Mouse (Mus musculus): ENCODE measurements around the gene Hydin.
A peak's percentile ranks its signal among the peaks of the same experiment; 100 is the strongest.
"Not testable (repeated sequence)": the region's sequence is repeated elsewhere in the genome, so short reads cannot be mapped to it uniquely, and the experiment has no call there.

The Hydin gene

DNA sequence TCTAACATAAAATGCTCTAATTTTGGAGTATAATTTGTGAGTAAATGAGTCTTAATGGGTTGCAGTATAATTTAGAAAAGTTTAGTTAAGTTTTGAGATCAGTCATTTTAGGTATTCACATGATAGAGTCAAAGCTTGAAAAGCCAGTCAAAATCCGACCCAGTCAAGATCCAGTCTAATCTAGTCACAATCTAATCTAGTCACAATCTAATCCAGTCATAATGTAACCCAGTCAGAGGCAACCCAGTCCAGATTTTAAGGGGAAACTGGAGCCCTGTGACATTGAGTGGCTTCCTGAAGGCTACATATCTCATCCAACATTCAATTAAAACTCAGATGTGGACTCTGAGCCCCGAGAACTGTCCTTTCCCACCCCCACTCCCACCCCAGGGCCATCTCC, 72.7 kb downstream of the Hydin start:
- no peak for DNase-seq (ENCODE audit: low spot score)

DNA sequence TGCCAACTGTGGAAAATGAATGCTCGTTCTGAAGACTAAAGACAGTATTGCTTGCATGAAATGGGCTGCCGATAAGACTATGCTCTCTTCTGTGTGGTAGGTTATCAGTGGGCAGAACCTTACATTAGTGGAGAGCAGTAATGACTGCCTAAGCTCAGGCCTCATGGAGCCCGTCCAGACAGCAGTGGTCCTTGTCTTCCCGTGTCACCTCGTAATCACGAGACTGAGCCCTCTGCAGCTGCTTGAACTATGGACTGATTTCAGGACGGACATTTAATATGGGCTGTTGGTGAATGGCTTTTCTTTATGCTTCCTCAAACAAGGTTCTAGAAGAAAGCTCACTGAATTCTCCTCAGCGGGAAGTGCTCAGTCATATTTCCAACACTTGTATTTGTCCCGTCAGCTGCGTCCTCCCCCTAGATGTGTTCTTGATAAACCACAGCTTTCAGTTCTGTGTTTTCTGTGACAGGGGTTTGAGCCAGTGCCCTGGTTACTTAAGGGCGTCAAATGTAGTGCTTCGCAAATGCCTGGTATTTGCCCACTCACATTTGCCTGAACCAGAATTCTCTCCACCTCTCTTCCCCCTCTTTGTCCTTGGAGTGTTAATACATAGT, 73.4 kb downstream of the Hydin start:
- no peak for DNase-seq (ENCODE audit: low spot score)

- DNase-seq (ENCODE audit: low spot score) = no peak
Observed at GRCm38 (mm10) chr8:110345697-110346394, 79.1 kb downstream of the Hydin start.

DNA sequence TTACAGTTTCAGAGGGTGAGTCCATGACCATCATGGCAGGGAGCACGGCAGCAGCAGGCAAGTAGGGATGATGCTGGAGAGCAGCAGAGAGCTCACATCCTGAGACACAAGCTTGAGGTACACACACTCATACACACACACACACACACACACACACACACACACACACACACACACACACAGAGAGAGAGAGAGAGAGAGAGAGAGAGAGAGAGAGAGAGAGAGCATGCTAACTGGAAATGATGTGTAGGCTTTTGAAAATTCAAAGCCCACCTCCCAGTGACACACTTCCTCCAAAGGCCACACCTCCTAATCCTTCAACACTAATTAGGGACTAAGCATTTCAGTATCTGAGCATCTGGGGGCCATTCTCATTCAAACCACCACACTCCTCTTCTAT, 80.1 kb downstream of the Hydin start:
- no peak for DNase-seq (ENCODE audit: low spot score)

DNA sequence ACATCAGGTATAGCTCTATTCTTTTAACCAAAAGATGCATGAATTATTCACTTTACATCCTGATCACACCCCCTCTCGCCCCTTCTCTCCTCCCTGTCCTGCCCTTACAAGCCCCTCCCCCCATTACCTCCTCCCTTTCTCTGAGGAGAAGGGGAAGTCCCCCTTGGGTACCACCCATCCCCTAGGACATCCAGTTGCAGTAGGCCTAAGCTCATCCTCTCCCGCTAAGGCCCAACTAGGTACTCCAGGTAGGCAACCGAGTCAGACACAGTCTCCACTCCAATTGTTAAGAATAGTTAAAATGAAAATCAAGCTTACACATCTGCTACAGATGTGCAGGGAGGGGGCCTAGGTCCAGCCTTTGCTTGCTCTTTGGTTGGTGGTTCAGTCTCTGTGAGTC, 83.9 kb downstream of the Hydin start:
- DNase-seq (ENCODE audit: low spot score) = no peak

DNA sequence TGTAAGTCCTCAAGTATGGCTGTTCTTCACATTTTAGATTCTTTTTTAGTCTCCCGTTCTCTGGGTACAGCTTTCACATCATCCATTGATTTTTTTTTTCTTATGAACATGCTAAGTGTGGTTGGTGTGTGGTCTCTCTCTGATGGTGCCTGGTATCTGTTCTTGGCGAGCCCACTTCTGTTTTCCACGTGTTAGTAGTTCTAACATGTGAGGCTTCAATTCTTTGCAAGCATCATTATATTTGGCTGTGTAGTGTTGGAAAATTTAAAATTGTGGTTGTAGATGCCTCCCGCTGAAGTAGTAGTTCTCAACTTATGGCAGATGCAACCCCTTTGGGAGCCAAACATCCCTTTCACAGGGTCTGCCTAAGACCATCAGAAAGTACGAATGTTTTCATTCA, 85.1 kb downstream of the Hydin start:
- DNase-seq (ENCODE audit: low spot score) = no peak

GRCm38 (mm10) chr8:110362975-110363374, 96.2 kb downstream of the Hydin start:
- no peak for DNase-seq (ENCODE audit: low spot score)

GRCm38 (mm10) chr8:110372836-110373235, 106.1 kb downstream of the Hydin start:
- DNase-seq (ENCODE audit: low spot score) = peak; percentile 43

GRCm38 (mm10) chr8:110373695-110374094, 106.9 kb downstream of the Hydin start:
- DNase-seq (ENCODE audit: low spot score) = no peak

DNA sequence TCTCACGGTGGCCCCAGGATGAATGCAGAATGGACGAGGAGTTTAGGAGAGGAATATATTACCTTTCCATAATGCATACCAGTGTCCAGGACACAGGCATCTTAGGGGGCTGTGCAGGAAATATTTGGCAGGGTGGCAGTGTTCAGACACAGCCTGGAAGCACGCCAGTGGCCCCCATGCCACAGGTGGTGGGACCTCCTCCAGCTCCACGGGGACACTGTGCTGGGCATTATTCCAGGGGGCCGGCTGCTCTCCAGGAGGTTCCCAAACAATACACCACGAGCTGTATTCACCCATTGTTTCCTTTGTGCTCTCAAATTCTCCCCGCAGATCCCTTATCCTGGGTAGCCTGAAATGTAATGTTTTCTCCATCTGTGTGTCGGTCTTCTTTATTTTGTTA, 116.0 kb downstream of the Hydin start:
- no peak for DNase-seq (ENCODE audit: low spot score)

DNA sequence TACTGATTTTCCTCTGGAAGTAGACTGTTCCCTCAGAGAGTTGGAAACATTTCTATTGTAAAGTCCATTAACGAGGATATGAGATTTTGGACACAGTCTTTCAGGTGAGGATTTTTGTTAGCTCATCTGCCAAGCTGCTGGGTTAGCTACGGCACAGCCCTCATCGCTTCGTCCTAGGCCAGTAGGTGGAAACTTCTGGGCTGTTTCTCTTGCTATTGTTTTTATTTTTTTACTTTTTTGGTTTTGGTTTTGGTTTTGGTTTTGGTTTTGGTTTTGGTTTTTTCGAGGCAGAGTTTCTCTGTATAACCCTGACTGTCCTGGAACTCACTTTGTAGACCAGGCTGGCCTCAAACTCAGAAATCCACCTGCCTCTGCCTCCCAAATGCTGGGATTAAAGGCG, 117.9 kb downstream of the Hydin start:
- not testable (repeated sequence) for DNase-seq (ENCODE audit: low spot score)

GRCm38 (mm10) chr8:110395656-110396055, 128.9 kb downstream of the Hydin start:
- DNase-seq (ENCODE audit: low spot score) = no peak

- no peak for DNase-seq (ENCODE audit: low spot score)
Observed at GRCm38 (mm10) chr8:110400536-110400935, 133.8 kb downstream of the Hydin start.

- DNase-seq (ENCODE audit: low spot score) = no peak
Observed at GRCm38 (mm10) chr8:110402311-110402710, 135.5 kb downstream of the Hydin start.

- no peak for DNase-seq (ENCODE audit: low spot score)
Observed at GRCm38 (mm10) chr8:110404516-110404915, 137.7 kb downstream of the Hydin start.

- DNase-seq (ENCODE audit: low spot score) = no peak
Observed at GRCm38 (mm10) chr8:110415121-110415520, 148.3 kb downstream of the Hydin start.

DNA sequence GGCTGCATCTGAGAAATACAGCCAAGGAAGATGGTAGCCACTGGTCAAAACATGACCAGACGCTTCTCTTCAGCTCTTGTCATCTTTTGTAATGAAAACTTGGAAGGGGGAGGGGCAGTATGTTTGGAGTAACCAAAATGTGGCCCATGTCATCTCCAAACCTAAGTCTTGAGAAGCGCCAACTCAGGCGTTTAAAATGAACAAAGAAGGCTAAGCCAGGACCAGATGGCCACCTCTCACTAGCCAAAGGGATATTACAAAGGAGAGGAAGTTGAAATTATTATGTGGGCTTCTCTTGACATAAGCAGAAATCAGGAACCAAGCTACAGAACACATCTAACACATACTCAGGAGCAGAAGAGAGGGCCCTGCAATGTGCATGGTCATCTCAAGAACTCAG, 150.2 kb downstream of the Hydin start:
- DNase-seq (ENCODE audit: low spot score) = no peak

DNA sequence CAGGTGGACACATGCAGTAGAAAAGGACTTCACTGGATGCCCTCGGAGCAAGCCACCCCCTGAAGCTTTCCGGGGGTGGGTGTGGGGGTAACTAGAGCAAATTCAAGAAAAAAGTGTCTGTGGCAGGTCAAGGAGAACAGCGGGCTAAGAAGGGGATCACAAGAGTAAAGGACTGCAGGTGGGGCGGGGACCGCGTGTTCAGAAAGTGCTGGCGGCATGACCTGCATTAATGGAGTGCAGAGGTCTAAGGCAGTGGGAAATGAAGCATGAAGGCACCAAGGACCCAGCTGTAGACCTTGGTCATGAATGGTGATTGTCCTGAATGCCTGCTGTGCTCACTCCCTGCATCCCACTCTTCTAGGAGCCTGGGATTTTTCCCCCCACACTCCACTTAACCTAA, 151.0 kb downstream of the Hydin start:
- no peak for DNase-seq (ENCODE audit: low spot score)

DNA sequence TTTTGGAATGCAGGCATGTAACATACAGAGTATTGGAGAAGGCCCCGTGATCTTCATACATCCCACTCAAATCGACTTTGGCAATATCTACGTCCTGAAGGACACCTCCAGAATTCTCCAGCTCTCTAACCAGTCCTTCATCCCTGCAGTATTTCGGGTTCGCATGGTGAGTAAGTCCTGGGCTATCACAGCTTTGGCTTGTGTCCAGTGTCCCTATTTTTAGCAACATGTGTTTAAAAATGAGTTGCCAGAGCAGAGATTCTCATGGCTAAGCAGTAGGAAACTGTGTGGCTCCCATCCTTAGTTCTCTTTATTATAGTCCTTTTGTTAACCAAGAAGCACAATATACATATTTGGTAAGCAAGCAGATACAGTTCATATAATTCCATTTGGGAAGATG, 152.9 kb downstream of the Hydin start:
- no peak for DNase-seq (ENCODE audit: low spot score)

DNA sequence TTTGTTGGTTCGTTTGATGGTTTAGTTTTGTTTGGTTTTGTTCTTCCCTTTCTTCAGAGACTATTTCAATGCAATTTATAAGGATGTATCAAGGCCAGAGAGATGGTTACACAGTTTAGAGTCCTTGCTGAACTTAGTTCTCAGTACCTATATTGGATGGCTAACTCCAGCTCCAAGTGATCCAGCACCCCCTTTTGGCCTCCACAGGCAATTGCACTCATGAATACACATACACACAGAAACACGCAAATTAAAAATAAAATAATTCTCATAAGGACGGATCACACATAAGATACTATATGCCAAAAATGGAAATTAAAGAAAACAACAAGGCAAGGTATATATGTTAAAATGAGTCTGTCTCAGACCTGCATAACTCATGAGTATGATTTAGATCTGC, 153.4 kb downstream of the Hydin start:
- DNase-seq (ENCODE audit: low spot score) = no peak

GRCm38 (mm10) chr8:110424146-110424545, 157.4 kb downstream of the Hydin start:
- peak; percentile 10 for DNase-seq (ENCODE audit: low spot score)

DNA sequence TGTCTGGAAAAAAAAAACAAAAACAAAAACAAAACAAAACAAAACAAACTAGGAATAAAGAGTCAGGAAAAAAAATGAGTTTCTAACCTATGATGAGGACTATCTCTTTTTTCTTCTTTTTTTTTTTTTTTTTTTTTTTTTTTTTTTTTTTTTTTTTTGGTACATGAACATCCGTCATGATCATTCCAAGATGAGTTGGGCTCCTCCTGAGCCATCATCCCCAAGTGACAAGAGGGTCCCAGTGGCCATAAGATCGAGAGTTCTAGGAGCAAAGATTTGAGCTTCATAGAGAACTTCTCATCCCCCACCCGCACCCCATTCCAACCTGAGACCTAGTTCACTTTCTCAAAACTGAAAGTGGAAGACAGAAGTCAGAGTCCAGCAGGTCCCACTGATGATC, 164.6 kb downstream of the Hydin start:
- no peak for DNase-seq (ENCODE audit: low spot score)

DNA sequence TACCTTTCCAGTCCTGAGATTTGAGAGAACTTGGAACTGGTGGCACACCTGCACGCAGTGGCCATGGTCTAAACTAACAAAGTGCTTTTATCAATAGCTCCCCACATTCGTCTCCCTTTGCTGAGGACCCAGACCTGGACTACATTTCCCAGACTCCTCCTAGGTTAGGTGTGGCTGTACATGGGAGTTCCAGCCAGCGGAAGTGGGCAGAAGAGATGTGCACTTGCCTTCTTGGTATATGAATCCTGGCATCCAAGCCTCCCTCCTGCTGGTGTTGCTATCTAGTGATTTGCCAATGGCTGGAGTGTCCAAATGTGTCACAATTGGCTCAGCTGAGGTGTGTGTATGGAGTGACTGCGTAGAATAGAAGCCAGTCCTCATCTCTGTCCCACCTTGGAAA, 173.8 kb downstream of the Hydin start:
- no peak for DNase-seq (ENCODE audit: low spot score)

DNA sequence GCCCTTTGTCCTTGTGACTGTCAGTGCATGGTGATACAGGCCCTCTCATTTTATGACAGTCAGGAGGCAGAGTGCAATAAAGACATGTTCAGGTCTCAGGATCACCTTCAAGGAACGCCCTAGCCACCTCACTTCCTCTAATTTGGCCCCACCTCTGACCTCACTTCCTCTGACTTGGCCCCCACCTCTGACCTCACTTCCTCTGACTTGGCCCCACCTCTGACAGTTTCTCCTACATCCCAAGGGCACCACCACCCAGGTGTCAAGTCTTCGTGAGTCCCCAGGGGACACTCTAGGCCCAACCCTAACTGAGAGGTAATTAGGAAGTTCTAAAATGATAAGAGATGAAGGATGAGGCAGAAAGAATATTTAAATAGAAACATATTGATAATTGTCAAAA, 177.5 kb downstream of the Hydin start:
- no peak for DNase-seq (ENCODE audit: low spot score)

Data from ovary, adult 18-20 months (tissue).